19 mouse cellular contexts compared by ENCODE assay signal in genomic region chr10:80352727-80353126, GRCm38 (mm10). TPM values are rescaled to one million over a fixed set of nuclear protein-coding genes. Genes with fewer than 3 reads are reported as not detected.
"Had no signal": no experiment of that assay in that cellular context is flagged by ENCODE, and none has a peak within 500 bp of the region (broad histone marks: within the 10 kb centered on the region; RNA-seq: fewer than 3 reads in every experiment).

No protein-coding gene starts in this region.

- ATAC-seq: lung, postnatal 0 days; midbrain, embryonic 13.5 days; midbrain, embryonic 15.5 days had no signal

- DNase-seq: lung, adult 2 months; lung, postnatal 14 days; lung, postnatal 36 days; right cerebral cortex, postnatal 14 days; thymus, adult 2 months; thymus, postnatal 25 days; thymus, postnatal 4 days had no signal

- H3K9ac ChIP-seq: lung, embryonic 15.5 days; midbrain, embryonic 13.5 days; midbrain, embryonic 15.5 days; neural tube, embryonic 12.5 days; stomach, embryonic 15.5 days had no signal

- H3K27ac ChIP-seq: lung, embryonic 15.5 days; macrophage; midbrain, embryonic 13.5 days; midbrain, embryonic 15.5 days; neural tube, embryonic 12.5 days; stomach, embryonic 15.5 days; stomach, postnatal 0 days had no signal

- H3K4me3 ChIP-seq: lung, embryonic 15.5 days; midbrain, embryonic 13.5 days; midbrain, embryonic 15.5 days; neural tube, embryonic 12.5 days; stomach, embryonic 15.5 days had no signal

- H3K4me2 ChIP-seq: lung, embryonic 15.5 days; midbrain, embryonic 11.5 days; midbrain, embryonic 13.5 days; midbrain, embryonic 15.5 days; neural tube, embryonic 12.5 days; stomach, embryonic 15.5 days had no signal

- H3K36me3 ChIP-seq: lung, embryonic 15.5 days; midbrain, embryonic 13.5 days; midbrain, embryonic 15.5 days; neural tube, embryonic 12.5 days; stomach, embryonic 15.5 days had no signal

- H3K9me3 ChIP-seq: lung, embryonic 15.5 days; midbrain, embryonic 13.5 days; midbrain, embryonic 15.5 days; neural tube, embryonic 12.5 days; stomach, embryonic 15.5 days had no signal

RNA-seq across cellular contexts. Expression of gene Plk5, which starts 3.5 kb away (rescaled TPM):
- total RNA-seq: megakaryocyte progenitor cell, adult 5-6 weeks; monocyte, adult 5-6 weeks; neutrophil, adult 5-6 weeks had no signal
- polyA plus RNA-seq: macrophage had no signal

RNA-seq across cellular contexts. Expression of gene Adamtsl5, which starts 4.5 kb away (rescaled TPM):
- total RNA-seq: monocyte, adult 5-6 weeks; neutrophil, adult 5-6 weeks had no signal

RNA-seq across cellular contexts. Expression of gene Reep6, which starts 23.0 kb away (rescaled TPM):
- total RNA-seq: monocyte, adult 5-6 weeks; neutrophil, adult 5-6 weeks had no signal

RNA-seq across cellular contexts. Expression of gene Pcsk4, which starts 23.4 kb away (rescaled TPM):
- total RNA-seq: neutrophil, adult 5-6 weeks had no signal
